Mouse (Mus musculus): ENCODE data around the gene Gm3839. TPM values are rescaled to one million over a fixed set of nuclear protein-coding genes. Genes with fewer than 3 reads are reported as not detected.
"Not testable (repeated sequence)": the region's sequence is repeated elsewhere in the genome, so short reads cannot be mapped to it uniquely, and the experiment has no call there.

The Gm3839 gene
- total RNA-seq (2012; rRNA removed): 0.46 and 1.4 TPM in 2 replicates
- total RNA-seq (2014; rRNA removed): 0.61 and 0.82 TPM in 2 replicates
- 0.67 and 0.94 TPM in 2 replicates for polyA plus RNA-seq (2012; ENCODE audit: insufficient read length, low read depth)

DNA sequence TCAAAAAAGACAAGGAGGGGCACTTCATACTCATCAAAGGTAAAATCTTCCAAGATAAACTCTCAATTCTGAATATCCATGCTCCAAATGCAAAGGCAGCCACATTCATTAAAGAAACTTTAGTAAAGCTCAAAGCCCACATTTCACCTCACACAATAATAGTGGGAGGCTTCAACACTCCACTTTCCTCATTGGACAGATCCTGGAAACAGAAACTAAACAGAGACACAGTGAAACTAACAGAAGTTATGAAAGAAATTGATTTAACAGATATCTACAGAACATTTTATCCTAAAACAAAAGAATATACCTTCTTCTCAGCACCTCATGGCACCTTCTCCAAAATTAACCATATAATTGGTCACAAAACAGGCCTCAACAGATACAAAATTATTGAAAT is at the start of gene Gm3839:
Gene Gm3839 (minus strand): TSS at position 101 of the 400 bp plus-strand sequence.
- H3K27ac ChIP-seq (ENCODE audit: insufficient read depth, low read depth); dilution Hi-C loops (cut with MboI; ENCODE audit: extremely low pct_ligation_motif_present, extremely low pct_unique_long_range_greater_than_20kb, low sequenced_read_pairs); in situ Hi-C loops (cut with MboI; ENCODE audit: low pct_ligation_motif_present, low pct_unique_long_range_greater_than_20kb, low sequenced_read_pairs); H3K9ac ChIP-seq (ENCODE audit: insufficient read depth, low read depth); H3K4me3 ChIP-seq (replicated peaks in 1 of 3; ENCODE audit: low read depth in 2 of 3, low read length in 2 of 3, poor library complexity in 1 of 3); H3K27me3 ChIP-seq (replicated peaks); H3K36me3 ChIP-seq (replicated peaks in 1 of 2; ENCODE audit: control insufficient read depth in 1 of 2, insufficient read depth in 1 of 2, low read length in 1 of 2); H3K79me2 ChIP-seq (replicated peaks; ENCODE audit: control insufficient read depth, extremely low read depth, insufficient read depth, poor library complexity, severe bottlenecking); DNase-seq (ENCODE audit: extremely low read depth); H3K9me3 ChIP-seq (replicated peaks; ENCODE audit: low read length); H3K4me2 ChIP-seq (ENCODE audit: insufficient read depth, low read depth, poor library complexity, severe bottlenecking); H3K4me1 ChIP-seq (ENCODE audit: control insufficient read depth in 1 of 2, insufficient read depth in 2 of 2): not testable (repeated sequence)

DNA sequence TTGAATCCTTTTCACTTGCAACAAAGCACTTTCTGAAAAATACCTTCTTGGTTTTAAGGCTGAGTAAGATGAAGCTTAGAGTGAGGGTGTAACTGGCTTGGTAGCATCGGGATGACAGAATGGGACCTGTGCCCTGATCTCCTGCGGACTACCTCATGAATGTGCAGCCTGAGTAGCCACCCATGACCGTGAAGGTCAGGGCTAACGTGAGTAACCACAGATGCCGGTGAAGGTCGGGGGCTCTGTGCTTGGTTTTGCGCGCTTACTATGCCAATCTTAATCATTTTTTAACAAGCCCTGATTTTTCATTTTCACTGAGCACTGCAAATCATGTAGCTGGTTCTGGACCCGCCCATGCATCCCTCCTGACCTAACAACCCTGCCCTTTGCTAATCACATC is 49.1 kb upstream of the Gm3839 start:
- Histone ChIP-seq H3K9me3 (replicated peaks; ENCODE audit: low read length) (peaks cover 8% of the 10 kb centered on the region), H3K36me3 (replicated peaks in 1 of 2; ENCODE audit: control insufficient read depth in 1 of 2, insufficient read depth in 1 of 2, low read length in 1 of 2) (no peaks in the 10 kb centered on the region), H3K27ac (ENCODE audit: insufficient read depth, low read depth) (no peak overlapping the region), H3K79me2 (replicated peaks; ENCODE audit: control insufficient read depth, extremely low read depth, insufficient read depth, poor library complexity, severe bottlenecking) (no peaks in the 10 kb centered on the region), H3K4me2 (ENCODE audit: insufficient read depth, low read depth, poor library complexity, severe bottlenecking) (no peak overlapping the region), H3K4me3 (replicated peaks in 1 of 3; ENCODE audit: low read depth in 2 of 3, low read length in 2 of 3, poor library complexity in 1 of 3) (no peak overlapping the region), H3K27me3 (replicated peaks) (no peaks in the 10 kb centered on the region), H3K4me1 (ENCODE audit: control insufficient read depth in 1 of 2, insufficient read depth in 2 of 2) (no peaks in the 10 kb centered on the region), H3K9ac (ENCODE audit: insufficient read depth, low read depth) (no peak overlapping the region)
- dilution Hi-C loops (cut with MboI; ENCODE audit: extremely low pct_ligation_motif_present, extremely low pct_unique_long_range_greater_than_20kb, low sequenced_read_pairs): no loop called here
- DNase-seq (ENCODE audit: extremely low read depth): no peak
- in situ Hi-C loops (cut with MboI; ENCODE audit: low pct_ligation_motif_present, low pct_unique_long_range_greater_than_20kb, low sequenced_read_pairs): no loop called here
- no peak for TF ChIP-seq RAD21 (IDR thresholded peaks at IDR 0.05; ENCODE audit: low read depth, low read length)
- no peak for TF ChIP-seq ZC3H11A (IDR thresholded peaks at IDR 0.05; ENCODE audit: low read depth, low read length)
- no peak for TF ChIP-seq JUND (conservative IDR thresholded peaks at IDR 0.05; ENCODE audit: low read depth, low read length)
- no peak for TF ChIP-seq POLR2AphosphoS2 (IDR thresholded peaks at IDR 0.05; ENCODE audit: low read depth, low read length)
- no peak for TF ChIP-seq PAX5 (IDR thresholded peaks at IDR 0.05; ENCODE audit: low read length)
- TF ChIP-seq CHD2 (IDR thresholded peaks at IDR 0.05; ENCODE audit: low read length): no peak
- no peak for TF ChIP-seq MAFK (IDR thresholded peaks at IDR 0.05; ENCODE audit: insufficient replicate concordance, low read length)
- no peak for TF ChIP-seq MXI1 (IDR thresholded peaks at IDR 0.05; ENCODE audit: low read depth, low read length)
- TF ChIP-seq UBTF (IDR thresholded peaks at IDR 0.05; ENCODE audit: low read depth, low read length): no peak
- no peak for TF ChIP-seq CHD1 (IDR thresholded peaks at IDR 0.05; ENCODE audit: low read depth, low read length)
- no peak for TF ChIP-seq IRF4 (IDR thresholded peaks at IDR 0.05; ENCODE audit: low read depth, low read length)
- no peak for TF ChIP-seq NELFE (IDR thresholded peaks at IDR 0.05; ENCODE audit: low read depth, low read length)
- TF ChIP-seq ETS1 (conservative IDR thresholded peaks at IDR 0.05; ENCODE audit: low read depth, low read length): no peak

DNA sequence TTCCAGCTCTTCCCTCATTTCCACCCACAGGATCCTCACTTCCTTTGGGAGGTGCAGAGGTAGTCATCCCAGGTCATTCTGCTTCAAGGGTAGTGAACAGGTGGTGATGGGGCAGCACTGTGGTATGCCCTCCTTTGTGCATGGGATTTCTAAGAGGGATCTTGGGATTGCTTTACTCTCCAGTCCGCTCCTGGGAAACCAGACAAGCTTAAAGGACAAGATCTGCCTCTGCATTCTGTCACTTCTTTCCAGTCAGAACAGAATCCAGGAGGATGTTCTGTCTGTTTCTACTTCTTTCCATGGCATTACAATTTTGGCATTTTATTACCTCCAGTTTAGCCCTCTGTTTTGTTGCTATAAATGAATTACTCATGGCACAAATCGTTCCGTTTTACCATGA is 21.3 kb upstream of the Gm3839 start:
- Histone ChIP-seq H3K4me1 (ENCODE audit: control insufficient read depth in 1 of 2, insufficient read depth in 2 of 2) (no peaks in the 10 kb centered on the region), H3K79me2 (replicated peaks; ENCODE audit: control insufficient read depth, extremely low read depth, insufficient read depth, poor library complexity, severe bottlenecking) (no peaks in the 10 kb centered on the region), H3K4me2 (ENCODE audit: insufficient read depth, low read depth, poor library complexity, severe bottlenecking) (no peak overlapping the region), H3K27ac (ENCODE audit: insufficient read depth, low read depth) (no peak overlapping the region), H3K27me3 (replicated peaks) (no peaks in the 10 kb centered on the region), H3K9me3 (replicated peaks; ENCODE audit: low read length) (peaks cover 2% of the 10 kb centered on the region), H3K4me3 (replicated peaks in 1 of 3; ENCODE audit: low read depth in 2 of 3, low read length in 2 of 3, poor library complexity in 1 of 3) (no peak overlapping the region), H3K36me3 (replicated peaks in 1 of 2; ENCODE audit: control insufficient read depth in 1 of 2, insufficient read depth in 1 of 2, low read length in 1 of 2) (no peaks in the 10 kb centered on the region), H3K9ac (ENCODE audit: insufficient read depth, low read depth) (no peak overlapping the region)
- no peak for TF ChIP-seq MXI1 (IDR thresholded peaks at IDR 0.05; ENCODE audit: low read depth, low read length)
- no peak for TF ChIP-seq USF1 (IDR thresholded peaks at IDR 0.05; ENCODE audit: low read depth, low read length)
- no peak for TF ChIP-seq ETS1 (conservative IDR thresholded peaks at IDR 0.05; ENCODE audit: low read depth, low read length)
- no peak for TF ChIP-seq USF2 (conservative IDR thresholded peaks at IDR 0.05; ENCODE audit: low read depth, low read length)
- TF ChIP-seq UBTF (IDR thresholded peaks at IDR 0.05; ENCODE audit: low read depth, low read length): no peak
- no peak for TF ChIP-seq CHD1 (IDR thresholded peaks at IDR 0.05; ENCODE audit: low read depth, low read length)
- TF ChIP-seq TBP (conservative IDR thresholded peaks at IDR 0.05; ENCODE audit: low read depth, low read length): no peak
- TF ChIP-seq BHLHE40 (IDR thresholded peaks at IDR 0.05; ENCODE audit: low read depth, low read length): no peak
- DNase-seq (ENCODE audit: extremely low read depth): no peak
- in situ Hi-C loops (cut with MboI; ENCODE audit: low pct_ligation_motif_present, low pct_unique_long_range_greater_than_20kb, low sequenced_read_pairs): no loop called here
- dilution Hi-C loops (cut with MboI; ENCODE audit: extremely low pct_ligation_motif_present, extremely low pct_unique_long_range_greater_than_20kb, low sequenced_read_pairs): no loop called here
